Mouse (Mus musculus) kidney, embryonic 16.5 days (tissue): ENCODE data around the gene Caly. TPM values are rescaled to one million over a fixed set of nuclear protein-coding genes. Genes with fewer than 3 reads are reported as not detected.
A peak's percentile ranks its signal among the peaks of the same experiment; 100 is the strongest.

ENCODE experiments used
- ATAC-seq: fragments of 200-750 bp; cut with Nextera tagmentation; 2 replicates; pipeline ENCODE4 v1.8.0; 2017; ENCODE audit warnings: moderate TSS enrichment; ENCODE audit not compliant: low FRiP score, low TSS enrichment
- H3K27ac ChIP-seq: fragments of 300-500 bp; sonication (generic); 2 replicates; pipeline ENCODE4 v1.5.1; 2014; ENCODE audit warnings: low read length
- H3K27me3 ChIP-seq: fragments of 300-500 bp; sonication (generic); 2 replicates; pipeline ENCODE4 v1.6.1; 2014; ENCODE audit warnings: low read length, control low read depth, mixed read lengths; ENCODE audit not compliant: insufficient read depth
- H3K36me3 ChIP-seq: fragments of 300-500 bp; sonication (generic); 2 replicates; pipeline ENCODE4 v1.6.1; 2014; ENCODE audit warnings: low read length, control low read depth, mixed read lengths; ENCODE audit not compliant: insufficient read depth
- H3K4me1 ChIP-seq: fragments of 300-500 bp; sonication (generic); 2 replicates; pipeline ENCODE4 v1.6.1; 2014; ENCODE audit warnings: low read length, control low read depth, mixed read lengths; ENCODE audit not compliant: insufficient read depth
- H3K4me2 ChIP-seq: fragments of 300-500 bp; sonication (generic); replicated peaks from 2 replicates; pipeline ENCODE4 v1.6.1; 2014; ENCODE audit warnings: low read depth, low read length
- H3K4me3 ChIP-seq: fragments of 300-500 bp; sonication (generic); 2 replicates; pipeline ENCODE4 v1.5.1; 2014; ENCODE audit warnings: mild to moderate bottlenecking, low read length
- H3K9ac ChIP-seq: fragments of 300-500 bp; sonication (generic); replicated peaks from 2 replicates; pipeline ENCODE4 v1.6.1; 2014; ENCODE audit warnings: low read length
- H3K9me3 ChIP-seq: fragments of 300-500 bp; sonication (generic); 2 replicates; pipeline ENCODE4 v1.6.1; 2016; ENCODE audit warnings: low read length, control low read depth
- WGBS: fragments of 180-500 bp; shearing (Covaris S2); extraction: QIAGEN DNeasy Blood & Tissue Kit; methylation state at CpG from one replicate; pipeline ENCODE4 v1.1.7; 2014; 5-methylcytosine and 5-hydroxymethylcytosine counted together
- polyA plus RNA-seq: library from polyadenylated mRNA; unstranded; fragments of >200 nt; fragmentation: Nextera tagmentation; extraction: Ambion mirVana; gene quantifications from 2 replicates; pipeline ENCODE4 v1.2.1, GENCODE M21; 2015

Caly gene
- 0.99 and 1.9 TPM in 2 replicates for polyA plus RNA-seq

DNA sequence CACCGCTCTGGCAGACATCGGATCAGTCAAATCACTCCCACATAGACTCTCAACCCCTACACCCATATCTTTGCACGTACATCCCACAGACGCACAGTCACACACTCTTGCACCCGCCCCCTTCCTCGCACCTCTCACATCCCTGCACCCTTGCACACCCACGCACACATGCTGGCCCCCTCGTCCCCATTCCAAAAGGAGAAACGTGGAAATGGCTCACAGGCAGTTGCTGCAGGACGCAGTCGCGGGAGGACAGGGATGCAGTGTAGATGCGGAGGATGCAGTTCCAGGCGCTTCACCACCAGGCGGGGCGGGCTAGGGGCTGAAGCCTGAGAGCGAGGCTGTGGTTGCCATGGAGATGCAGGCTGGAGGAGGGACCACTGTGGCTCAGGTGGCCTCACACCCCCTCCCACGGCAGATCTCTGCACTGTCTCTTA lies at the start of gene Caly:
TSS of gene Caly (minus strand) at position 307 of the 437 bp plus-strand sequence.
- no peaks in the 10 kb centered on the region for H3K36me3 ChIP-seq
- H3K27ac ChIP-seq, result no peak within 1 kb of the TSS
- no peak within 1 kb of the TSS for H3K9ac ChIP-seq
- ATAC-seq, result peak; percentile 72
- H3K4me3 ChIP-seq, result no peak within 1 kb of the TSS
- H3K4me1 ChIP-seq, result peaks cover 4% of the 10 kb centered on the region; the same call in 1 of the 2 replicates
- peak within 1 kb of the TSS; percentile 25; the same call in 1 of the 2 replicates for H3K4me2 ChIP-seq
- H3K27me3 ChIP-seq, result peaks cover 37% of the 10 kb centered on the region
- H3K9me3 ChIP-seq, result no peaks in the 10 kb centered on the region
- 4% methylated on average over 18 of the region's 18 CpGs for WGBS

DNA sequence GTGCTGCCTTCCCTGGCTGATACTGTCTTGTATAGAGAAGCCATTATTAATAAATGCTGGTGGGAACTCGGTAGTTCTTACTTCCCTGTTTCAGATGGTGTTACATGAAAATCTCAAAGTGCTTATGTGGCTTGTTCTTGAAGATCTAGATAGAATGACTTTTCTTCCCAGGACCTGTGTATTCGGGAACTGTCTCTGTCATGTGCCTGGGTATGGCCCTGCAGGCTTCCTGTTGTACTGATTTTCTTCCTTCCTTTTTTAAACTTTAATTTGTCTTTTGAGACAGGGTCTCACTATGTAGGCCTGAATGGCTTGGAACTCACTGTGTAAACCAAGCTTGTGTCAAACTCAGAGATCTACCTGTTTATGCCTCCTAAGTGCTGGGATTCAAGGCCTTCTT lies 45.6 kb upstream of the Caly start:
- Histone ChIP-seq H3K4me3 (no peak overlapping the region), H3K36me3 (peaks cover 12% of the 10 kb centered on the region), H3K9ac (no peak overlapping the region), H3K27me3 (no peaks in the 10 kb centered on the region), H3K27ac (no peak overlapping the region), H3K9me3 (no peaks in the 10 kb centered on the region), H3K4me1 (peaks cover 10% of the 10 kb centered on the region), H3K4me2 (no peak overlapping the region)
- no peak for ATAC-seq
- 83% methylated on average over 2 of the region's 2 CpGs for WGBS

- no peaks in the 10 kb centered on the region for H3K27me3 ChIP-seq
- ATAC-seq, result no peak
- no peak overlapping the region for H3K4me2 ChIP-seq
- H3K27ac ChIP-seq, result no peak overlapping the region
- H3K4me3 ChIP-seq, result no peak overlapping the region
- H3K9me3 ChIP-seq, result no peaks in the 10 kb centered on the region
- H3K4me1 ChIP-seq, result peaks cover 10% of the 10 kb centered on the region
- H3K36me3 ChIP-seq, result peaks cover 12% of the 10 kb centered on the region
- H3K9ac ChIP-seq, result no peak overlapping the region
- WGBS, result 86% methylated on average over 3 of the region's 3 CpGs
These were observed 44.6 kb upstream of the Caly start for GRCm38 (mm10) chr7:140126934-140127333.

DNA sequence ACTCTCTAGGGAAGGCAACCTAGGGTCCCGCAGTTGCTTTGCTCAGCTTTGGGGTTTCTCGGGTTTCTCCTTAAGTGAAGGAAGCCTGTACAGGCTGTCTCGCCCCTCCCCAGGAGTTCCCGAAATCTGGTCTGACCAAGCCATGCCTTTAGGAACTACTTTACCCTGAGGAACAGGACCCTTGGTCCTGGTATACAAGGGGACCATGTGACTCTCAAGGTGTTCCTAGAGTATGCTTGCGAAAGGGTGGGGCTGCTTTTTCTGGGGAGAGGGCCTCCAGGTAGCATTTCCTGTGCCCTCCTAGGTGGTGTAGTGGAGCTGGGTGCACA lies 43.6 kb upstream of the Caly start:
- H3K9me3 ChIP-seq, result no peaks in the 10 kb centered on the region
- WGBS, result 4% methylated on average over 5 of the region's 5 CpGs
- no peaks in the 10 kb centered on the region for H3K27me3 ChIP-seq
- peak overlapping the region; percentile 90 for H3K4me3 ChIP-seq
- peaks cover 12% of the 10 kb centered on the region for H3K36me3 ChIP-seq
- no peak; the same call in 1 of the 2 replicates for ATAC-seq
- peak overlapping the region; percentile 73; the same call in 1 of the 2 replicates for H3K27ac ChIP-seq
- peak overlapping the region; percentile 95 for H3K9ac ChIP-seq
- H3K4me1 ChIP-seq, result peaks cover 10% of the 10 kb centered on the region
- peak overlapping the region; percentile 88 for H3K4me2 ChIP-seq

- Histone ChIP-seq H3K36me3 (peaks cover 11% of the 10 kb centered on the region), H3K9ac (peak overlapping the region; percentile 95), H3K4me1 (peaks cover 10% of the 10 kb centered on the region), H3K4me3 (peak overlapping the region; percentile 90), H3K4me2 (peak overlapping the region; percentile 88), H3K27me3 (no peaks in the 10 kb centered on the region), H3K9me3 (no peaks in the 10 kb centered on the region), H3K27ac (peak overlapping the region; percentile 73; the same call in 1 of the 2 replicates)
- 1% methylated on average over 40 of the region's 40 CpGs for WGBS
- ATAC-seq, result peak; percentile 98
These were observed 43.1 kb upstream of the Caly start for GRCm38 (mm10) chr7:140125278-140126021.

DNA sequence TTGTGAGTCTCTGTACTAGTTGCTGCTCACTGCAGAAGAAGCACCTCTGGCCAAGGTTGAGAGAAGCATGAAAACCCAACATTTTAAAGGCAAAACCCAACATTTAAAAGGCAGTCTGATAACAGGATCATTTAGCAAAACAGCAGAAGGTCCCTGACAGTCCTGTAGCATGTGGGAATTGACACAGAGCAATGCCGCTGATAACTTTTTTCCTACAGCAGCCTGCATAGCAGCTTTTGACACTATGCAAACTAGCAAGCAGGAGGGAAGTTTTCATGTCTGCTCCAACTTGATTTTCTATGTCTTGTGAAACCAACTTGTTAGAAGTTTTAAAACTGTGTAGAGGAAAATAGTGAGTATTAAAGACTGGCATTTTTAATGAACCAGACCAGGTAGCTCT lies 42.0 kb upstream of the Caly start:
- H3K4me2 ChIP-seq, result no peak overlapping the region
- ATAC-seq, result no peak
- H3K27me3 ChIP-seq, result no peaks in the 10 kb centered on the region
- H3K36me3 ChIP-seq, result peaks cover 2% of the 10 kb centered on the region; the same call in 1 of the 2 replicates
- no peak overlapping the region for H3K4me3 ChIP-seq
- peaks cover 10% of the 10 kb centered on the region for H3K4me1 ChIP-seq
- H3K9ac ChIP-seq, result no peak overlapping the region
- no peaks in the 10 kb centered on the region for H3K9me3 ChIP-seq
- WGBS, result 96% methylated on average over 1 of the region's 1 CpGs
- H3K27ac ChIP-seq, result no peak overlapping the region

DNA sequence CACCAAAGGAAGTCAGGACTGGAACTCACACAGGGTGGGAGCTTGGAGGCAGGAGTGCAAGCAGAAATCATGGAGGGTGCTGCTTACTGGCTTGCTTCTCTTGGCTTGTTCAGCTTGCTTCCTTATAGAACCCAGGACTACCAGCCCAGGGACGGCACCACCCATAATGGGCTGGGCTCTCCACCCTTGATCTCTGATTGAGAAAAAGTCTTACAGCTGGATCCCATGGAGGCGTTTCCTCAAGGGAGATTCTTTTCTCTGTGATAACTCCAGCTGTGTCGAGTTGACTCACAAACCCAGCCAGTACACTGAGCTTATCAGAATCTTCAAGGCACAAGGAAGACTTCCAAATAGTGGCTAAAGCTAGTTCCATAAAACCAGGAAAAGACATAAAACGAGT lies 40.4 kb upstream of the Caly start:
- Histone ChIP-seq H3K27ac (no peak overlapping the region), H3K4me2 (no peak overlapping the region), H3K36me3 (no peaks in the 10 kb centered on the region), H3K4me3 (no peak overlapping the region), H3K9ac (no peak overlapping the region), H3K27me3 (no peaks in the 10 kb centered on the region), H3K9me3 (no peaks in the 10 kb centered on the region), H3K4me1 (peaks cover 10% of the 10 kb centered on the region)
- 34% methylated on average over 4 of the region's 4 CpGs for WGBS
- ATAC-seq, result no peak

DNA sequence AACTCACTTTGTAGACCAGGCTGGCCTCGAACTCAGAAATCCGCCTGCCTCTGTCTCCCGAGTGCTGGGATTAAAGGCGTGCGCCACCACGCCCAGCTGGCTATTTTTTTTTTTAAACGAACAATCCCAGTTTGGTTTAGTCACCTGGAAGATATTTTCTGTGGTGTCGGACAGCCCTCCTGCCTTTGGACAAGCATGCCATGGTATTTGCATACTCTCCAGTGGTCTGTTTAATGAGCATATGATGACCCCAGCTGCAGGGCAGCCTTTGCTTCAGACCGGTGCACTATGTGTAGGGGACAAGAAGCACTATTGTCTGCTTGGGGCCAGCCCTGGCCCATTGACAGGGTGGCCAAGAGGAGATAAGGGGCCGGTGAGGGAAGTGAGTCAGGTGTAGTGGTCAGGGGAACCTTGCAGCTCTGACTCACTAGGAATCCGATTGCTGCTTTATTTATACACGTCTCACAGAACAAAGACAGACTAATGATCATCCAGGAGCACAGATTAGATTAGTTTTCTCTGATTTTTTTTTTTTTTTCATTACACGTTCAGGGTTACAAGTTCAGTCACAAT lies 39.1 kb upstream of the Caly start:
- 80% methylated on average over 13 of the region's 13 CpGs for WGBS
- Histone ChIP-seq H3K27me3 (no peaks in the 10 kb centered on the region), H3K36me3 (no peaks in the 10 kb centered on the region), H3K9ac (no peak overlapping the region), H3K9me3 (no peaks in the 10 kb centered on the region), H3K4me1 (peaks cover 10% of the 10 kb centered on the region), H3K4me2 (no peak overlapping the region), H3K27ac (no peak overlapping the region), H3K4me3 (no peak overlapping the region)
- no peak for ATAC-seq

- Histone ChIP-seq H3K27me3 (no peaks in the 10 kb centered on the region), H3K9ac (no peak overlapping the region), H3K9me3 (no peaks in the 10 kb centered on the region), H3K4me1 (peaks cover 7% of the 10 kb centered on the region), H3K36me3 (no peaks in the 10 kb centered on the region), H3K27ac (no peak overlapping the region), H3K4me3 (no peak overlapping the region), H3K4me2 (no peak overlapping the region)
- no peak for ATAC-seq
- 88% methylated on average over 2 of the region's 2 CpGs for WGBS
These were observed 38.1 kb upstream of the Caly start for GRCm38 (mm10) chr7:140120484-140120883.
